Mouse (Mus musculus): ENCODE measurements around the gene Tnfaip1. TPM values are rescaled to one million over a fixed set of nuclear protein-coding genes. Genes with fewer than 3 reads are reported as not detected.

Gene Tnfaip1
- total and polyA plus RNA-seq, 3 experiments, result 19.5 to 44.9 (median 24.6) TPM

- Histone ChIP-seq H3K4me3 (replicated peaks in 1 of 3; ENCODE audit: low read depth in 2 of 3, low read length in 2 of 3, poor library complexity in 1 of 3) (peak within 1 kb of the TSS; percentile 52 to 88 (median 59)), H3K9ac (ENCODE audit: insufficient read depth, low read depth) (peak within 1 kb of the TSS; percentile 47), H3K9me3 (replicated peaks; ENCODE audit: low read length) (no peaks in the 10 kb centered on the region), H3K79me2 (replicated peaks; ENCODE audit: control insufficient read depth, extremely low read depth, insufficient read depth, poor library complexity, severe bottlenecking) (no peaks in the 10 kb centered on the region), H3K27ac (ENCODE audit: insufficient read depth, low read depth) (no peak within 1 kb of the TSS), H3K27me3 (replicated peaks) (peaks cover 46% of the 10 kb centered on the region), H3K36me3 (replicated peaks in 1 of 2; ENCODE audit: control insufficient read depth in 1 of 2, insufficient read depth in 1 of 2, low read length in 1 of 2) (peaks cover 0 to 12% of the 10 kb centered on the region in 2 experiments), H3K4me2 (ENCODE audit: insufficient read depth, low read depth, poor library complexity, severe bottlenecking) (peak within 1 kb of the TSS; percentile 82), H3K4me1 (ENCODE audit: control insufficient read depth in 1 of 2, insufficient read depth in 2 of 2) (peaks cover 5 to 12% of the 10 kb centered on the region in 2 experiments)
- dilution Hi-C loops (cut with MboI; ENCODE audit: extremely low pct_ligation_motif_present, extremely low pct_unique_long_range_greater_than_20kb, low sequenced_read_pairs), result no loop called here
- TF ChIP-seq ETS1 (conservative IDR thresholded peaks at IDR 0.05; ENCODE audit: low read depth, low read length) (no peak), USF1 (IDR thresholded peaks at IDR 0.05; ENCODE audit: low read depth, low read length) (no peak), USF2 (conservative IDR thresholded peaks at IDR 0.05; ENCODE audit: low read depth, low read length) (no peak), SMC3 (IDR thresholded peaks at IDR 0.05; ENCODE audit: low read depth, low read length) (no peak), PAX5 (IDR thresholded peaks at IDR 0.05; ENCODE audit: low read length) (no peak), ZMIZ1 (IDR thresholded peaks at IDR 0.05; ENCODE audit: low read depth, low read length) (no peak), TCF12 (IDR thresholded peaks at IDR 0.05; ENCODE audit: low read depth, low read length) (no peak), CHD2 (IDR thresholded peaks at IDR 0.05; ENCODE audit: low read length) (no peak)
- in situ Hi-C loops (cut with MboI; ENCODE audit: low pct_ligation_motif_present, low pct_unique_long_range_greater_than_20kb, low sequenced_read_pairs), result loop anchor here (5.0 kb wide), 1 partner anchor 37 kb away; no protein-coding TSS in a partner anchor
- DNase-seq (ENCODE audit: extremely low read depth), result no peak
These were observed 37.1 kb downstream of the Tnfaip1 start, which contains the start of gene Vtn for GRCm38 (mm10) chr11:78499004-78499403. Gene Vtn (plus strand): TSS chr11:78499091.

DNA sequence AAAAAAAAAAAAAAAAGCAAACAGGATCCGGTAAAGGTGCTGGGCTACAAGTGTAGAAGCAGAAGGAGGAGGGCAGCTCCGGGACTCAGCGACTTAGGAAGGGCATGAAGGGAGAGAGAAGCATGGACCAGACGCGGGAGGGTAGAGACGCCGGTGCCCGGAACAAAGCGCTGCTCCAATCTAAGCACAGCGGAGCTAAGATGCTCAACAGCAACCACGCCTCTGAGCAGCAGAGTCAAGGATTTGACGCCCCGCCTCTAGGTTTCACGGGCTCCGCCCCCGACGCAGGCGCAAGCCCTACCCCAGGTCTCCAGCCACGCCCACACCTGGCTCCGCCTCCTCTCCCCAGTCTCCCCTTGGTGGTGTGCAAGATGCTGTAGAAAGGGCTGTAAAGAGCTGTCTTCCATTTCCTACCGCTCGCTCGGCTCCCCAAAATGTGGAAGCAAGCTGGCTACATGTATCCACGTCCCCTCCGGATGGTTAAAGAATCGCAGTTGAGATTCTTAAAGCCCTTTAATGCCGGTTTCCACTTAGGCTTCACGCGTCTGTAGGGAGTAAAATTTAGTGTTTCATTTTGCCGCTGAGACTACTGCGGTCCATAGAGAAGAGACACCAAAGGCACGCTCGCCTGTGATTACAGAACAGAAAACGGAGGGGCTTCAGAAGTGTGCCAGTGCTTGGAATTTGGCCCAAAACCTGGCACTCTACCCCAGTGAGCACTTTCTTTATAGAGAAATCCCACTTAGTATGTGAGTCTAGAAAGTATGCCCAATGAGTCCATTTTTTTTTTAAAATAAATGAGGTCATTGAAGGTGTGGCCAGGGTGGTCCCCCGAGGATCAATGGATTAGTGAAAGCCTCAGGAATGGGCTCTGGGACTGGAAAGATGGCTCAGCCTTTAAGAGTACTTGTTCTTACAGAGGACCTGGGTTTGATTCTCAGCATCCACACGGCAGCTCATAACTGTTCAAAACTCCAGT lies 38.3 kb downstream of the Tnfaip1 start, which contains the start of gene Sarm1:
Sarm1 (minus strand) TSS at position 211 of the 979 bp plus-strand sequence.
- Histone ChIP-seq H3K79me2 (replicated peaks; ENCODE audit: control insufficient read depth, extremely low read depth, insufficient read depth, poor library complexity, severe bottlenecking) (no peaks in the 10 kb centered on the region), H3K4me3 (replicated peaks in 1 of 3; ENCODE audit: low read depth in 2 of 3, low read length in 2 of 3, poor library complexity in 1 of 3) (peak within 1 kb of the TSS; percentile 52 to 88 (median 73)), H3K27ac (ENCODE audit: insufficient read depth, low read depth) (no peak within 1 kb of the TSS), H3K9ac (ENCODE audit: insufficient read depth, low read depth) (peak within 1 kb of the TSS; percentile 47), H3K4me2 (ENCODE audit: insufficient read depth, low read depth, poor library complexity, severe bottlenecking) (peak within 1 kb of the TSS; percentile 89), H3K4me1 (ENCODE audit: control insufficient read depth in 1 of 2, insufficient read depth in 2 of 2) (peaks cover 5 to 12% of the 10 kb centered on the region in 2 experiments), H3K27me3 (replicated peaks) (peaks cover 47% of the 10 kb centered on the region), H3K9me3 (replicated peaks; ENCODE audit: low read length) (no peaks in the 10 kb centered on the region), H3K36me3 (replicated peaks in 1 of 2; ENCODE audit: control insufficient read depth in 1 of 2, insufficient read depth in 1 of 2, low read length in 1 of 2) (peaks cover 0 to under 1% of the 10 kb centered on the region in 2 experiments)
- dilution Hi-C loops (cut with MboI; ENCODE audit: extremely low pct_ligation_motif_present, extremely low pct_unique_long_range_greater_than_20kb, low sequenced_read_pairs), result no loop called here
- in situ Hi-C loops (cut with MboI; ENCODE audit: low pct_ligation_motif_present, low pct_unique_long_range_greater_than_20kb, low sequenced_read_pairs), result loop anchor here (5.0 kb wide), 1 partner anchor 36 kb away; no protein-coding TSS in a partner anchor
- DNase-seq (ENCODE audit: extremely low read depth), result peak; percentile 99
- peak; percentile 74; the same call in 1 of the 2 replicates for TF ChIP-seq TCF12 (IDR thresholded peaks at IDR 0.05; ENCODE audit: low read depth, low read length)
- 0 out of 2 replicates have a peak, but pooled peaks have one; percentile 66 for TF ChIP-seq MYC (IDR thresholded peaks at IDR 0.05; ENCODE audit: low read depth, low read length)
- peak; percentile 61 for TF ChIP-seq MAX (IDR thresholded peaks at IDR 0.05; ENCODE audit: low read length)
- peak; percentile 51; the same call in 1 of the 2 replicates for TF ChIP-seq POLR2AphosphoS2 (IDR thresholded peaks at IDR 0.05; ENCODE audit: low read depth, low read length)
- TF ChIP-seq CHD2 (IDR thresholded peaks at IDR 0.05; ENCODE audit: low read length), result no peak
- peak; percentile 98 for TF ChIP-seq NRF1 (IDR thresholded peaks at IDR 0.05; ENCODE audit: low read depth, low read length)
- TF ChIP-seq USF2 (conservative IDR thresholded peaks at IDR 0.05; ENCODE audit: low read depth, low read length), result no peak
- peak; percentile 71; the same call in 1 of the 2 replicates for TF ChIP-seq SIN3A (IDR thresholded peaks at IDR 0.05; ENCODE audit: low read length)
- TF ChIP-seq POLR2A (IDR thresholded peaks at IDR 0.05; ENCODE audit: low read depth, low read length), result peak; percentile 96
- TF ChIP-seq ELF1 (IDR thresholded peaks at IDR 0.05; ENCODE audit: low read depth, low read length), result peak; percentile 67
- peak; percentile 47; the same call in 1 of the 2 replicates for TF ChIP-seq HCFC1 (IDR thresholded peaks at IDR 0.05; ENCODE audit: low read depth, low read length)
- peak; percentile 93 for TF ChIP-seq NELFE (IDR thresholded peaks at IDR 0.05; ENCODE audit: low read depth, low read length)
- TF ChIP-seq JUND (conservative IDR thresholded peaks at IDR 0.05; ENCODE audit: low read depth, low read length), result no peak
- peak; percentile 79; the same call in 1 of the 2 replicates for TF ChIP-seq MXI1 (IDR thresholded peaks at IDR 0.05; ENCODE audit: low read depth, low read length)
- TF ChIP-seq GABPA (IDR thresholded peaks at IDR 0.05; ENCODE audit: insufficient replicate concordance, low read depth, low read length), result no peak
- TF ChIP-seq RCOR1 (conservative IDR thresholded peaks at IDR 0.05; ENCODE audit: low read depth, low read length), result no peak
- no peak for TF ChIP-seq PAX5 (IDR thresholded peaks at IDR 0.05; ENCODE audit: low read length)
- peak; percentile 89 for TF ChIP-seq ZNF384 (IDR thresholded peaks at IDR 0.05; ENCODE audit: low read depth, low read length)
- no peak for TF ChIP-seq MEF2A (IDR thresholded peaks at IDR 0.05; ENCODE audit: borderline replicate concordance, low read depth, low read length)
- no peak for TF ChIP-seq RAD21 (IDR thresholded peaks at IDR 0.05; ENCODE audit: low read depth, low read length)
- no peak for TF ChIP-seq ETS1 (conservative IDR thresholded peaks at IDR 0.05; ENCODE audit: low read depth, low read length)
- no peak for TF ChIP-seq KAT2A (IDR thresholded peaks at IDR 0.05; ENCODE audit: insufficient replicate concordance, low read length)
- TF ChIP-seq USF1 (IDR thresholded peaks at IDR 0.05; ENCODE audit: low read depth, low read length), result no peak
- TF ChIP-seq ZMIZ1 (IDR thresholded peaks at IDR 0.05; ENCODE audit: low read depth, low read length), result peak; percentile 66; the same call in 1 of the 2 replicates
- no peak for TF ChIP-seq MAFK (IDR thresholded peaks at IDR 0.05; ENCODE audit: insufficient replicate concordance, low read length)
- 0 out of 2 replicates have a peak, but pooled peaks have one; percentile 26 for TF ChIP-seq IRF4 (IDR thresholded peaks at IDR 0.05; ENCODE audit: low read depth, low read length)
- TF ChIP-seq TBP (conservative IDR thresholded peaks at IDR 0.05; ENCODE audit: low read depth, low read length), result peak; percentile 92
